Mouse (Mus musculus): ENCODE results near the gene Alpk1. TPM values are rescaled to one million over a fixed set of nuclear protein-coding genes. Genes with fewer than 3 reads are reported as not detected.

Alpk1 gene
- polyA plus RNA-seq, 1 experiment from 2014 or later, result 0.80 TPM

Other genes with a start within 250 kb of the Alpk1 start
- 66.2 and 67.5 TPM in 2 replicates for gene Larp7, start 227.2 kb downstream of the Alpk1 start, polyA plus RNA-seq (2015; fragmentation: Nextera tagmentation; extraction: Ambion mirVana)
- gene Zgrf1, start 227.0 kb downstream of the Alpk1 start, polyA plus RNA-seq (2015; fragmentation: Nextera tagmentation; extraction: Ambion mirVana), result 8.7 and 10.6 TPM in 2 replicates
- gene Neurog2, start 147.4 kb downstream of the Alpk1 start, polyA plus RNA-seq (2015; fragmentation: Nextera tagmentation; extraction: Ambion mirVana), result 0.08 TPM in 1 of 2 replicates, not detected in the other
- gene Tifa, start 9.3 kb upstream of the Alpk1 start, polyA plus RNA-seq (2015; fragmentation: Nextera tagmentation; extraction: Ambion mirVana), result 3.4 TPM in 2 replicates
- gene Ap1ar, start 57.0 kb upstream of the Alpk1 start, polyA plus RNA-seq (2015; fragmentation: Nextera tagmentation; extraction: Ambion mirVana), result 52.6 and 54.1 TPM in 2 replicates
- 5.8 and 6.2 TPM in 2 replicates for gene Fam241a, start 115.8 kb upstream of the Alpk1 start, polyA plus RNA-seq (2015; fragmentation: Nextera tagmentation; extraction: Ambion mirVana)